Mouse (Mus musculus) spleen, postnatal 4 days (tissue): Measurements from ENCODE around the gene Lamtor2.

Experiments used
- DNase-seq, 2 experiments: peaks; one replicate each; pipeline ENCODE4 v3.0.0; 2022; ENCODE audit warnings: low spot score in 2 of 2

Lamtor2 gene

DNA sequence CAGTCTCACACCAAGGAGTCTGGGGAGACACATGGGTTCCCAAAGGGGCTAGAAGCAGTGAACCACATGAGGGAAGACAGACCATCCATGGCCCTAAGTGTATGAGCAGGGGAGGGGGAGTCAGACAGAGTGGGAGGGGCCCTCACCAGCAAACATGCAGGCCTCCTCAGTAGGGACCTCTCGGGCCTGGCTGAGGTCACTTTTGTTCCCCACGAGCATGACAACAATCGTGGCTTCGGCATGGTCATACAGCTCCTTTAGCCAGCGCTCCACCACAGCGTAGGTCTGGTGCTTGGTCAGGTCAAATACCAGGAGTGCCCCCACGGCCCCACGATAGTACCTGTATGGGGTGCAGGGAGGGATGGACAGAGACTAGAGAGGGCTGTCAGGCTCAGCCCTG, 9.7 kb downstream of the Lamtor2 start:
- no peak for DNase-seq

DNA sequence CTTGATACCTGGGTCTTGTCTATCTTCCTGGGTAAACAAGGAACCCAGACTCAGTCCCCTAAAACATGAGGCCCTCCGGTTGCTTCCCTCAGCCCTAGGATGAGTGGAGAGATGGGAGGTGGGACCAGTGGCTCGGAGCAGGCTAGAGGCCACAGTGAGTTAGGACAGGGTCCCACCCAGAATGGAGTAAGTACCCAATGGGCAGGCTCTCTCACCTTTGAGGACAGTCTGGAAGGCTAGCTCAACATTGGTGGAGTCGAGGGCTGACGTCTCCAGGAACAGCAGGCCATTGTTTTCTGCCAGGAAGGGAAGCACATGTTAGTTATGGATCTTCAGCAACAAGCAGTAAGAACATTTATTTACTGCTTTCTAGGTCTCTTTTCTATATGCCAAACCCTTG, 10.4 kb downstream of the Lamtor2 start:
- DNase-seq: no peak

DNA sequence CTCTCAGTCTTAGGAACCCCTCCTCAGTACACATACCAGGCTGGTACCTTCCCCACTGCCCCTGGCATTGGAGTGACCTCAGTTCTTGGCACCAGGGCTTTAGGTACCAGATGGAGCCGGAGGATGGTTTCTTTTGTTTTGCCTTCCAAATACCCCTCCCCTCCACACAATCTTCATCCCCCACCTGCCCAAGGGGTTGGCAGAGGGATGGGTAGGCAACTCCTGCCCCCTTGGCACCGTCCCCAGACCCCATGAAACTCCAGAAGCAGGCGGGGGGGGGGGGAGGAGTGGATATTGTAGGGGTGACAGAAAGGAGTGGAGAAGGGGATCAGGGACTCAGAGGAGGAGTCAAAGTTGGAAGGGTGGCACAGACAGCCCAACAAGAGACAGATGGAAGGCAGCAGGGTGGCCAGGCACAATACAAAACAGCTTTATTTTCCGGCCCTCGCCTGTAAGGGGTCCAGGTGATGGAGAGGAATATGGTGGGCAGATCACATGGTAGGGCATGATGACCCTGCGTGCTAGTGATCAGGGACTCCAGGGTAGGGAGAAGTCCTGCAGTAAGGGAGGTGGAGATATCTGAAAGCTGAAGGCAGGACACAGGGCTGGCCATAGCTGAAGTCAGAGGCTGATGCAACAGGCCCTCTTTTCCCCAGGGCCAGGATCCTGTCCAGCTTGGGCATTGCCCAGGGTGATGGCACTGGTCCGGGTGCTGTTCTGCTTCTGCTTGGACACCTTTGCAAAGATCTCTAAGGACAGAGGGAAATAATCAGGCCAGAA, 11.1 kb downstream of the Lamtor2 start:
- no peak for DNase-seq

DNA sequence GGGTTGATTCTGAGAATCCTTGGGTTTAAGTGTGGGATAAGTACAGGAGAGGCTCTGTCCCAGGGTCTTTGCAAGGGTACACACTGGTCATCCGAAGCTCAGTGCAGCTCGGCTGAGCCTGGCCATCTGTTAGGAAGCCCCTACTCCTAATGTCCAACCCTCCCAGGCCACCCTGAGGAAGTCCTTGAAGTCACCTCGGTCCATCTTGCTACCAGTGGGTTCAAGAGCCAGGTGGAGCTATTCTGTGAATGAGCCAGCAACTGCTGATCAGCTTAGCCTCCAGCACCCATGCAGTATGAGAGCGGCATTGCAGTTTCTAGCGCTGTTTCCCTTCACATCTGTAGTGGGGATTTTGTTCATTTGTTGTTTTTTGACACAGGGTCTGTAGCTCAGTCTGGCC, 12.8 kb downstream of the Lamtor2 start:
- no peak for DNase-seq

DNA sequence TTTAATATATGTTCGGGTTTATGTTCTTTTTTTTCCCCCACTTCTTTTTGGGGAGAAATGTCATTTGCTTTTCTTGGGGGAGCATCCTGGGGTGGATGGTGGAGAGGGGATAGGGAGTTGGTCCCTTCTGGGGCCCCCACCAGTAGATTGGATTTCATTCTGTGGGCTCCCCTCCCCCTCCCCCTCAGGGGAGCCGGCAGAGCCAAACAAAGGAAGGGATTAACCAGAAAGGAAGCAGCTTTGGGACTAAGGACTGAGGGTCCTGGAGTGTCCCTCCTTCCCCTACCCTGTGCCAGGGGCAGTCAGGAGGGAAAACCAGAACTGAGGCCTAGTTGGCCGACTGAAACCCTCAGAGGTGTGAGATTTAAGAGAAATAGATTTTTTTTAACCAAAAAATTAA, 13.5 kb downstream of the Lamtor2 start:
- no peak for DNase-seq

DNA sequence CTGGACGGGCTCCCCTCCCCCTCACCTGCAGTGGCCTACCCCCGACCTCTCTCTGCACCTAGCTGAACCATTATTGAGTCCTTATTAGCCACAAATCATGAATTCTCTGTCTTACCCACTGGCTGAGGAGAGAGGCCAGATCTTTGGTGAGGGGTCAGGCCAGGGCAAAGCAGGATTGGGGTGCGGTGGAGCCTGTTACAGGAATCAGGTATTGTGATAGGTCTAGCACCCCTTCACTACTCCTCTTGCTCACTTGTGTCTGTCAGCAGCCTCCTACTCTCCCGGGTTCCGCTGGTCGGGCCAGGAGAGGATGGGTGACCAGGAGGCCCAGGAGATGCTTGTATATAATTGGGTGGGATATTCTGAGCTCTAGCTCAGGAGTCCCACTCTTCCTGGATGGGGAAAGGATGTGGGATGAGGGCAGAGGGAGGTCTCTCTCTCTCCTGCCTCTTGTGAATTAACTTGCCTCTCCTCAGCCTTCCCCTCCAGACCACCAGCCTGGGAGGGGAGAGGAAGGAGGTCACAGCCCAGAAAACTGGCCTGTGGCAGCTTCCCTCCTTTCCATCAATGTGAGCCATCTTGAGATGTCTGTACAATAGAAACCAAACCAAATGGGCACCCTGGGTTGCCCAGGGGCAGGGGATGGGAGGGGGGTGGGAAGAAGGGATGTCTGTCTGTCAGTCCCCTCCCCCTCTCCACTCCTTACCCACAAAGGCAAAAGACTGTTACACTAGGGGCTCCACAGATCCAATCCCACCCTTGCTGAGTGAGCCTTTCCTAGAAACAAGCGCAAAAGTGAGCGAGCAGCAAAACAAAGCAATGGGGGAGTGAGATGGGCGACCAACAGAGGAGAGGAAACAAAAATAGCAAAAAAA, 14.4 kb downstream of the Lamtor2 start:
- DNase-seq: no peak

DNA sequence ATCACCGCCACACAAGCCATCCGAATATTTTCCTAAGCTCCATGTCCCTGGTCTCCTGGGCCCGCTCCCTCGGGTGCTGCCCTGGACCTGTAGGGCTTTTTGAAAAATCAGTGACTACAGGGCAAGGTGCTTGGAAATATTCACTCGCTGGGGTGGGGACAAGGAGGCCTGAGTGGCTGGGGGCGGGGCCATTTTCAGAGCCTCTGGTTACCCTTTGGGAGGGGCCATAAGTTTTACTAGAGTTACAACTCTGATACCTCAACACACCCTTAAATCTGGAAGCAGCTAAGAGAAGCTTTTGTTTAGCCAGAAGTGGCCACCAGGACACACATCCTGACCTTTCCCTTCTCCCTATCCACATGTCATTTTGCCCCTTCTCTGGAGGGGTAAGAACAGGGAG, 15.7 kb downstream of the Lamtor2 start:
- no peak for DNase-seq

DNA sequence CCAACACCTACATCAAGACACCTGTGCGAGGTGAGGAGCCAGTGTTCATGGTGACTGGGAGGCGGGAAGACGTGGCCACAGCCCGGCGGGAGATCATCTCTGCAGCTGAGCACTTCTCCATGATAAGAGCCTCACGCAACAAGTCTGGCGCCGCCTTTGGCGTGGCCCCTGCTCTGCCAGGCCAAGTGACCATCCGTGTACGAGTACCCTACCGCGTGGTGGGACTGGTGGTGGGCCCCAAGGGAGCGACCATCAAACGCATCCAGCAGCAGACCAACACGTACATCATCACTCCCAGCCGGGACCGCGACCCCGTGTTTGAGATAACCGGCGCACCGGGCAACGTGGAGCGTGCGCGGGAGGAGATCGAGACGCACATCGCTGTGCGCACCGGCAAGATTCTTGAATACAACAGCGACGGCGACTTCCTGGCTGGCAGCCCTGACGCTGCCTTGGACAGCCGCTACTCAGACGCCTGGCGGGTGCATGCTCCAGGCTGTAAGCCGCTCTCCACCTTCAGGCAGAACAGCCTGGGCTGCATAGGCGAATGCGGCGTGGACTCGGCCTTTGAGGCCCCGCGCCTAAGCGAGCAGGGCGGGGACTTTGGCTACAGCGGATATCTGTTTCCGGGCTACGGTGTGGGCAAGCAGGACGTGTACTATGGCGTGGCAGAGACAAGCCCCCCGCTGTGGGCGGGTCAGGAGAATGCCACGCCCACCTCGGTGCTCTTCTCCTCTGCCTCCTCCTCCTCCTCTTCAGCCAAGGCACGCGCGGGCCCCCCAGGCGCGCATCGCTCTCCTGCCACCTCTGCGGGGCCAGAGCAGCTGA, 16.6 kb downstream of the Lamtor2 start:
- DNase-seq: peak; percentile 63 to 79

DNA sequence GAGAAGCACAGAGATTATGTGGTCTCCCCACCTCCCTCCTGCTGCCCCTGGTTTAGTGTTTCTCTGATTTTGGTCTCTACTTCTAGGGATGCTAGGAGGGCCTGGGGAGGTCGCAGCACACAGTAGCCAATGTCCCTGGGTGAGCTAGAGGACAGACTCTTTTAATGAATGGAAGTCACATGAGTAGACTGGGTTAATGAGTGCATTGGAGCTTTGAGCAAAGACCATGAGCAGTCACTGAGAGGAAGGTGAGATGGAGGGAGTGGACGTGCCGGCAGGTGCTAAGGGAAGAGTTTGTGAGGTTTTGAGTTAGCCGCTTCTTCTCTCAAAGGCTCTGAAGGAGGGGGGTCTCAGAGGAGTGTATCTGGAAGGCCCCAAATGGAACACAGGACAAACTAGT, 17.3 kb downstream of the Lamtor2 start:
- no peak for DNase-seq

DNA sequence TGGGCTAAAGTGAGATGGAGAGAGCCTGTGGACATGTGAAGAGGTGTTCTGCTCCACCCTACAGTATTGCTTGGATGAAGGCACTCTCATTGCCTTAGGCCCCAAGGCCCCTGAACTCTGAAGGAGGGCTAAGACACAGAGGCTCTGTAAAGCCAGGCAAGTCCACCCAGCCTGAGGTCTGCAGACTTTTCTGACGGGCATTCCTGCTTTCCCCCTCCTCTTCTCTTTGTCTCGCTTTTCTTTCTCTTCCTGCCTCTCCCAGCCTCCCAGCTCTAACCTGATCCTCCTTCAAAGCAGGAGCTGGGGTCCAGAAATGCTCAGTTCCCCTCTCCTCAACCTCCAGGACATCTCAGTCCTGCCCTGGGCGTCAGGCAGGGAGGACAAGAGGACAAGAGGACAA, 17.9 kb downstream of the Lamtor2 start:
- no peak for DNase-seq

DNA sequence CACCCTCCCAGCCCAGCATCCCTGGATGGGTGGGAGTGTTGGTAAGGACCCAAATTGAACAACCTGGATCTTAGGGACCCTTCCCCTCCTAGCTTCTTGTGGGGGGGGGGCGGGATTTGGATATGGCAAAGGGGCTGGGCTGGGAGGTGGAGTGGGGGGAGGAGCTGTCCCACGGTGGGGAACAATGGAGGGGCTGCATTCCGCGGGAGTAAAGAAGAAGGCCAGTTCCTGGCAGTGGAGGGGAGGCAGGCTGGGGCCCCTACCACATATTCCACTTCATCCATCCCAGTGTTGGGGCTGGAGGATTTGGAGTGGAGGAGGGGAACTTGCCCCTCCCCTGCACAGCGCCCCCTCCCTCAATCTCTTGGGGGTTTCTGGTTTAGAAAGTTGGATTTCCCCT, 19.2 kb downstream of the Lamtor2 start:
- DNase-seq: peak in 1 of 2 experiments; percentile 61

DNA sequence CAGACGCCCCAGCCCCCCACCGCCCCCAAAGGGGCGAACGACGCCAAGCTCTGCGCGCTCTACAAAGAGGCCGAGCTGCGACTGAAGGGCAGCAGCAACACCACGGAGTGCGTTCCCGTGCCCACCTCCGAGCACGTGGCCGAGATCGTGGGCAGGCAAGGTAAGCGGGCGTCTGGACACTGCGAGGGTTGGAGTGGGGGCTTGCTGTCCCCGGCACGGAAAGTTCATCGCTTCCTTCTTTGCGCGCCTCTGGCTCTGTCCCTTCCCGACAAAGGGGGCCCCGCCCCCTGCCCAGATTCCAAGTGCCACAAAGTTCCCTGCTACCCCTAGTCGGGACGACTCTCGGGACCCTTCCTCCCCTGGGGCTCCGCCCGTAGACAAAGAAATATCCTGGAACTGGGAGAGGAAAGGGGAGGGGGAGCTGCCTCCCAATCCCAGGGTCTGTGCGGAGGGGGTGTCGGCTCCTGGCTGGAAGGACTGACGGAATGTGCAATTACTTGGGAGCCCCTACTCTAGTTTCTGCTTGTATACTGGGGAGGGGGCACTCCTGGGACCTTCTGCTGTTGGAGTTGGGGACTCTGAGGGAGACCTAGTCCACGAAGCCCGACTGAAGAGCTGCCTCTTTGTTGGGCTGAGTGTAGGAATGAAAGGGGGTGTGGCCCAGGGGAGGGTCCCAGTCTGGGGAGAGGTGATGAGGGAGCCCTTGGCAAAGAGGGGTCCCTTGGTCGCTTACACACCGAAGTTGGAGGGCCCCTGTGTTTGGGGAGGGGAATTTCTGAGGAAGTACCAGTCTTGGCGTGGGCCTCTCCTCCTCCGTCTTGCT, 20.0 kb downstream of the Lamtor2 start:
- no peak for DNase-seq

DNA sequence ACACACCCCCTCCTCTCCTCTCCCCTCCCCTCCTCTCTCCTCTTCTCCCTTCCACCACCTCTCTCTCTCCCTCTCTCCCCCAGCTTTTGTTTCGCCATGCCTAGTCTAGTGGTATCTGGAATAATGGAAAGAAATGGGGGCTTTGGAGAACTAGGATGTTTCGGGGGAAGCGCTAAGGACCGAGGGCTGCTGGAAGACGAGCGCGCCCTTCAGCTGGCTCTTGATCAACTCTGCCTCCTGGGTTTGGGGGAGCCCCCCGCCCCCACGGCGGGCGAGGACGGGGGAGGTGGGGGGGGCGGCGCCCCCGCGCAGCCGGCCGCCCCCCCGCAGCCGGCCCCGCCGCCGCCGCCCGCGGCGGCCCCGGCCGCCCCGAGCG, 20.6 kb downstream of the Lamtor2 start, which contains the start of gene Mex3a:
Mex3a (plus strand) TSS at position 97 of the 376 bp plus-strand sequence.
- DNase-seq: no peak

DNA sequence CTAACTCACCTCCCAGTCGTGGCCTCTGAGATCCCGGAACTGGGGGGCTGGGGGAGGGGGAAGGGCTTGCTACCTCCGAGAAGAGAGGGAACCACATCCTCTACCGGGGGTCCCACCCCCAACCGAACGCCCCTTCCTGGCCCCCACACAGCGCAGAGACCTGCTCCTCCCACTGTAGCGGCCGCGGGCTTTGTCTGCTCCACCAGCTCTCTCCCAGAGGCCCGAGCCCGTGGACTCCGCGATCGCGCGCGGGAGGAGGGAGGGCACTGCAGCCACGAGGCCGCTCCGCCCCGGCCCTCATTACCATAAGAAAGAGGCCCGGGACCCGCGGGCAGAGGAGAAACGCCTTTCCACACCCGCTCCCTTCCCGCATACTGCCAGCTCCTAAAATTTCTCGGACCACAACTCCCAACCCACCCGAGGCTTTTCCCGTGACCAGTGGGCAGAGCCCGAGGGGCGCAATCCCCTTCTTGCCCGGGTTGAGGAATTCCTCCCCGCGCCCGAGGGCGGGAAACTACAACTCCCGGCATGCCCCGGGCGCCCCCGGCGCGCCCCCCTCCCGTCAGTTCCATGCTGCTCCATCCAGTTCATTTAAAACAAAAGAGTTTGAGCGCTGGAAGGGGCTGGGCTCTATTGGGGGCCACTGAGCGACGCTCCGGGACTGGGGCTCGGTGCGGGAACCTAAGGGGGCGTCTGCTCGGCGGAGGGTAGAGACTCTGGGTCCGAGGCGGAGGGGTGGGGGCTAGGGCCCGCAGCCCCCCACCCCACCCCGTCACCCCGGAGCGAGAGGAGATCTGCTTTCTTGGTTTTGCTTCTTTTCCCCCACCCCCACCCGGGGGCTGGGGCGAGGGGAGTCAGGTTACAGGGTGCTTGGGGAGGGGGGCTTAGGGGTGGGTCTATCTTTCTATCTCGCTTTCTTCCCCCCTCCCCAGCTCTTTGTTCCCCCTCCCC, 21.3 kb downstream of the Lamtor2 start:
- peak; percentile 78 to 90 for DNase-seq

DNA sequence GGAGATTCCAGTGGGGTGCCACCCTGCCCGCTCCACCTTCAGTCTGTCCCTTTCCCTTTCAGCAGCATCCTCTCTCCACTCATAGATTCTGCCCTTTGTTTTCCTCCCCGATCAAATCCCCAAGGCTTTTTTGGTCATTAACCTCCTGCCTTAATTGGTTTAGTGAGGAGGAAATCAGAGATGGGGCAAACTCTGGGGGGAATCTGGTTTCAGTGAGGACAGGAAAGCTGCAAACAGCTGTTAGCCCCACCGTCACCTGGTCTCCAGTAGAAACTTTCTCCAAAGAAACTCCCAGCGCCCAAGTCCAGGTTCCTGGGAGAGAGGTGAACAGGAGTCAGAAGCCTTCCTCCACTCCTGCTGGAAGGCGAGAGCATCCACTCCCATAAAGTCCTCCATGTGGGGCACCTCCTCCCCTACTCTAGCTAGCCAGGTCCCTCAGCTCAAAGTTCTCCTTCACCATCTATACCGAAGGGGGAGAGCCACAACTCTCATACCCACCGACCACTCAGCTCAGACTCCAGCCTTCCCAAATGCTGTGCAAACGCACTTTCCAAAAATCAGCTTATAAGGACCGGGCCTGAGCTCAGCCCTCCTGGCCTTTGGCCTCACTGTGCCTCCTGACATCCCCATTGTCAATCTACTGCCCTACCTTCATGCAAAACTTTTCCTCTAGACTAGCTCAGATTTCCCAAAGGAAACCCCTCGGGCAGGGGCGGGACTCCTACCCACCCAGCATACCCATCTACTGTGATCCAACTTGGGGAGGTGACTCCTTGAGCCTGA, 22.6 kb downstream of the Lamtor2 start:
- DNase-seq: no peak

DNA sequence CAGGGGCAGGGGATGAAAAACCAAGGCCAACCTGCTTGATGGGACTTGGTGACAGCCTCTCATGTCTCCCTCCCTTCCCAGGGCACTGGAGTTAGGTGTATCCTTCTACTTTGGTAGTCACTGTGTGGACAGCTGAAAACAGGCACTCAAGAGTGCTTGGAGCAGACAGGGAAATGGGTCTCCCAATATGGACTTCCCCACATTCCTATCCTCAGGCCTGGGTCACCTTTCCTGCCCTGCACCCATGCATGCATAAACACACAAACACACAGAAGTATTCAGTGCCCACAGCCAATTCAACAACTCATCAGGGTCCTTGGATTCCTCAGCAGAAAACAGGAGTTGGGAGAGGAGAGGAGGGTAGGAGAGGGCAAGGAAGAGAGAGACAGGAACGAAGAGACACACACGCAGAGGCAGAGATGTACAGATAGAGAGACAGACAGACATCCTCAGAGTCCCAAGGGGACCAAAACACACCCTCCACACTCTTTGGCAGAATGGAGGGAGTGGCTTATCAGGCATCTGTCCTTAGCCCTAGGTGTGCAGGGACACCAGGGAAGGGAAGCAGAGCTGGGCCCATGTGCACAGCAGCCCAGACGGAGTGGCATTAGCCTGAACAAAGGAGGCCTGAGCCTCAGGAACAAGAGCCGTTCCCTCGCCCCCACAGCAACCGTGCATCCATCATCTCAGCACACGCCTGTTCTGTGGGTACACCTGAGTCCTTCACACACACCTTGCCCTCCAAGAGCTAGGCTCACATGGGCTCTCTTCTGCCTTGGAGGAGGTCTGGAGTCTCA, 23.5 kb downstream of the Lamtor2 start:
- DNase-seq: no peak

DNA sequence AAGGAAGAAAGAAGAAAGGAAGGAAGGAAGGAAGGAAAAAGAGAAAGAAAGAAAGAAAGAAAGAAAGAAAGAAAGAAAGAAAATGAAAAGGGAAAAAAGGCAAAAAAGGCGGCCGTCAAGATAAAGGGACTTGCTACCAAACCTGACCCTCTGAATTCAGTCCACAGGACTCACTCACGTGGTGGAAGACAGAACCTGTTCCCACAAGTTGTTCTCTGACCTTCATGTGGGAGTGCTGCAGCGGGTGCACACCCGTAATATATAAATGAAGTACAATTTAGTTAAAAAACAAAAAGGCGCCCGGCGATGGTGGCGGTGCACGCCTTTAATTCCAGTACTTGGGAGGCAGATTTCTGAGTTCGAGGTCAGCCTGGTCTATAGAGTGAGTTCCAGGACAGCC, 24.2 kb downstream of the Lamtor2 start:
- DNase-seq: no peak

DNA sequence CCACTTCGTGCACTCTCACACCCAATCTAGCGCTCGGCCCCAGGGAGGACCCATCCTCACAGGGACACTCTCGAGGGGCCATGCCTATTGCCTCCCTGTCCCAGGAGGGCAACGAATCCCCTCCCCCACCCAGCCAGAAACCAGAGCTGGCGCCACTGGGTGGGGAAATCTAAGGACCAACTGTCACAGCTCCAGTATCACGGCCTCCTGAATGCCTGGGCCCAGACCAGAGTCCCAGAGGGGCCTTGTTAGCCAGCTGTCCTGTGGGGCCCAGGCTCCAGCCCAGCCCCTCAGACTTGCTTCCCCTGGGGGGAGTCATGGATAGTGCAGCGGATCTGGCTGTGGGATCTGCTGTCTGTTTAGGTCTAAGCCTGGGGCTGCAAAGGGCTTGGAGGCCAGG, 25.3 kb downstream of the Lamtor2 start:
- DNase-seq: no peak
